Mouse (Mus musculus): ENCODE measurements around the gene Zfp953. TPM values are rescaled to one million over a fixed set of nuclear protein-coding genes. Genes with fewer than 3 reads are reported as not detected.
"Not testable (repeated sequence)": the region's sequence is repeated elsewhere in the genome, so short reads cannot be mapped to it uniquely, and the experiment has no call there.

Gene Zfp953
- polyA plus RNA-seq (2012), result 0.03 TPM in 2 replicates

GRCm38 (mm10) chr13:67360131-67360744 is at the start of gene Zfp953, which contains the start of gene Gm28044:
TSS of gene Zfp953 (minus strand) at chr13:67360605.
TSS of gene Gm28044 (minus strand) at chr13:67360536.
- TF ChIP-seq GATA1 (IDR thresholded peaks at IDR 0.05; ENCODE audit: low read length), result no peak

- not testable (repeated sequence) for TF ChIP-seq GATA1 (IDR thresholded peaks at IDR 0.05; ENCODE audit: low read length)
These were observed 38.9 kb upstream of the Zfp953 start, which contains the start of gene Zfp429 for GRCm38 (mm10) chr13:67399183-67399903. TSS of gene Zfp429 (minus strand) at chr13:67399819.

GRCm38 (mm10) chr13:67375050-67375911 is 14.9 kb upstream of the Zfp953 start, which contains the start of the genes Gm28041 and Zfp456:
TSS of gene Gm28041 (minus strand) at chr13:67375733.
TSS of gene Zfp456 (minus strand) at chr13:67375810.
- TF ChIP-seq GATA1 (IDR thresholded peaks at IDR 0.05; ENCODE audit: low read length), result not testable (repeated sequence)

DNA sequence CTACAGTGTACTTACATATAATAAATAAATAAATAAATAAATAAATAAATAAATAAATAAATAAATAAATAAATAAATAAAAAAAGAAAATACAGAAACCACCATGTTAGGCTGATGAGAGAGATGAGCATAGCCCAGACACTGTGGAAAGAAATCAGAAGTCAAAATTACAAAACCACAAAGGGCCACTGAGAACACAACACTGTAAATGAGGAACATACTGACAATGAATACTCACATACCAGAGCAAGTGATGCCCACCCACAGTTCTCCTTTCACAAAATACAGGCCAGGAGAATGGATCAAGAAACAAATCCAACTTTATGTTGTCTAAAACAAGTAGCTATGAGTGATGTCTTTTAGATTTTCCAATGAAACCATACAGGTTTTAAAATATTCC is 8.6 kb downstream of the Zfp953 start:
- TF ChIP-seq GATA1 (IDR thresholded peaks at IDR 0.05; ENCODE audit: low read length), result no peak

DNA sequence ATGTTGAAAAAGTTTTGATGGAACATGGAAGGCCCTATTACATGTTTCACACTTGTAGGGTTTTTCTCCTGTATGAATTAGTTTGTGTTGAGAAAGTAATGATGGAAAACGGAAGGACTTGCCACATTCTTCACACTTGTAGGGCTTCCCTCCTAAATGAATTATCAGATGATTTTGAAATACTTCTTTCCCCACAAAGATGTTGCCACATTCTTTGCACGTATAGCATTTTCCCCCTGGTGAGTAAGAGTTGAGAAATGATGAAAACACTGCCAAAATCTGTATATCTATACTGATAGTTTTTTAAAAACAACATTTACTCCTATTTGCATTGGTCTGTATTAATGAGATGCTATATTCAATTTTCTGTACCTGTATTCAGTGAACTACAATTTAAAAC is 17.0 kb downstream of the Zfp953 start:
- TF ChIP-seq GATA1 (IDR thresholded peaks at IDR 0.05; ENCODE audit: low read length), result no peak

- no peak for TF ChIP-seq GATA1 (IDR thresholded peaks at IDR 0.05; ENCODE audit: low read length)
These were observed 27.5 kb downstream of the Zfp953 start for GRCm38 (mm10) chr13:67332877-67333276.

- no peak for TF ChIP-seq GATA1 (IDR thresholded peaks at IDR 0.05; ENCODE audit: low read length)
These were observed 28.2 kb downstream of the Zfp953 start, which contains the start of gene Zfp595 for GRCm38 (mm10) chr13:67332019-67332724. TSS of gene Zfp595 (minus strand) at chr13:67332570.

- no peak for TF ChIP-seq GATA1 (IDR thresholded peaks at IDR 0.05; ENCODE audit: low read length)
These were observed 53.7 kb downstream of the Zfp953 start for GRCm38 (mm10) chr13:67306718-67307117.

- TF ChIP-seq GATA1 (IDR thresholded peaks at IDR 0.05; ENCODE audit: low read length), result no peak
These were observed 54.4 kb downstream of the Zfp953 start, which contains the start of gene Zfp457 for GRCm38 (mm10) chr13:67305822-67306672. TSS of gene Zfp457 (minus strand) at chr13:67306485.

Other genes with a start within 250 kb of the Zfp953 start
- gene Rslcan18, start 244.3 kb downstream of the Zfp953 start, polyA plus RNA-seq (2012), result 0.05 TPM in 1 of 2 replicates, not detected in the other
- 0.23 and 0.27 TPM in 2 replicates for gene Zfp759, start 238.9 kb downstream of the Zfp953 start, polyA plus RNA-seq (2012)
- 0.02 and 0.14 TPM in 2 replicates for gene Rsl1, start 187.4 kb downstream of the Zfp953 start, polyA plus RNA-seq (2012)
- 0.02 and 0.04 TPM in 2 replicates for gene Zfp455, start 166.1 kb downstream of the Zfp953 start, polyA plus RNA-seq (2012)
- gene Zfp458, start 82.1 kb downstream of the Zfp953 start, polyA plus RNA-seq (2012), result 0.12 and 0.16 TPM in 2 replicates
- gene Zfp457, start 54.1 kb downstream of the Zfp953 start, polyA plus RNA-seq (2012), result 0.09 and 0.22 TPM in 2 replicates
- 0.11 and 0.18 TPM in 2 replicates for gene Zfp595, start 28.0 kb downstream of the Zfp953 start, polyA plus RNA-seq (2012)
- gene Gm28044, start 69 bp downstream of the Zfp953 start, polyA plus RNA-seq (2012), result not detected in 2 replicates
- gene Gm28041, start 15.1 kb upstream of the Zfp953 start, polyA plus RNA-seq (2012), result not detected in 2 replicates
- gene Zfp456, start 15.2 kb upstream of the Zfp953 start, polyA plus RNA-seq (2012), result 0.09 TPM in 2 replicates
- gene Zfp429, start 39.2 kb upstream of the Zfp953 start, polyA plus RNA-seq (2012), result 0.73 and 1.1 TPM in 2 replicates
- gene Zfp459, start 60.8 kb upstream of the Zfp953 start, polyA plus RNA-seq (2012), result not detected in 2 replicates
- 0.24 and 0.28 TPM in 2 replicates for gene Zfp874a, start 91.0 kb upstream of the Zfp953 start, polyA plus RNA-seq (2012)
- gene Zfp874b, start 123.7 kb upstream of the Zfp953 start, polyA plus RNA-seq (2012), result 0.28 and 0.33 TPM in 2 replicates
- gene Zfp58, start 139.9 kb upstream of the Zfp953 start, polyA plus RNA-seq (2012), result 0.25 and 0.38 TPM in 2 replicates
- not detected in 2 replicates for gene Gm26965, start 165.5 kb upstream of the Zfp953 start, polyA plus RNA-seq (2012)
- 0.32 and 0.72 TPM in 2 replicates for gene Zfp87, start 165.6 kb upstream of the Zfp953 start, polyA plus RNA-seq (2012)
- gene Zfp748, start 193.2 kb upstream of the Zfp953 start, polyA plus RNA-seq (2012), result 0.17 and 0.18 TPM in 2 replicates
- 0.23 and 0.42 TPM in 2 replicates for gene Zfp729b, start 249.1 kb upstream of the Zfp953 start, polyA plus RNA-seq (2012)